Mouse (Mus musculus) midbrain, embryonic 12.5 days (tissue): ENCODE results near the gene Cdc5l. TPM values are rescaled to one million over a fixed set of nuclear protein-coding genes. Genes with fewer than 3 reads are reported as not detected.

Experiments used
- ATAC-seq: fragments of 200-750 bp; cut with Nextera tagmentation; 2 replicates; pipeline ENCODE4 v1.8.0; 2017; ENCODE audit warnings: low read depth, moderate TSS enrichment, moderate library complexity; ENCODE audit not compliant: low FRiP score
- H3K27ac ChIP-seq: fragments of 300-500 bp; sonication (generic); replicated peaks from 2 replicates; pipeline ENCODE4 v1.5.1; 2016; ENCODE audit warnings: mild to moderate bottlenecking
- H3K27me3 ChIP-seq: fragments of 300-500 bp; sonication (generic); 2 replicates; pipeline ENCODE4 v1.6.1; 2016; ENCODE audit warnings: mild to moderate bottlenecking
- H3K36me3 ChIP-seq: fragments of 300-500 bp; sonication (generic); 2 replicates; pipeline ENCODE4 v1.6.1; 2016
- H3K4me1 ChIP-seq: fragments of 300-500 bp; sonication (generic); 2 replicates; pipeline ENCODE4 v1.6.1; 2016
- H3K4me2 ChIP-seq: fragments of 300-500 bp; sonication (generic); replicated peaks from 2 replicates; pipeline ENCODE4 v1.6.1; 2016; ENCODE audit warnings: mild to moderate bottlenecking, moderate library complexity
- H3K4me3 ChIP-seq: fragments of 300-500 bp; sonication (generic); 2 replicates; pipeline ENCODE4 v1.5.1; 2016; ENCODE audit warnings: mild to moderate bottlenecking
- H3K9ac ChIP-seq: fragments of 300-500 bp; sonication (generic); replicated peaks from 2 replicates; pipeline ENCODE4 v1.6.1; 2016; ENCODE audit warnings: mild to moderate bottlenecking, moderate library complexity
- H3K9me3 ChIP-seq: fragments of 300-500 bp; sonication (generic); 2 replicates; pipeline ENCODE4 v1.6.1; 2016; ENCODE audit warnings: mild to moderate bottlenecking
- WGBS: fragments of 180-500 bp; shearing (Covaris S2); methylation state at CpG from one replicate; pipeline ENCODE4 v1.1.7; 2016; 5-methylcytosine and 5-hydroxymethylcytosine counted together
- polyA plus RNA-seq: library from polyadenylated mRNA; unstranded; fragments of >200 nt; fragmentation: Nextera tagmentation; extraction: Ambion mirVana; gene quantifications from 2 replicates; pipeline ENCODE4 v1.2.1, GENCODE M21; 2016

Gene Cdc5l
- polyA plus RNA-seq, result 74.2 and 76.4 TPM in 2 replicates

- WGBS, result under 1% methylated on average over 73 of the region's 73 CpGs
- Histone ChIP-seq H3K4me1 (peaks cover 20% of the 10 kb centered on the region), H3K36me3 (no peaks in the 10 kb centered on the region; the same call in 1 of the 2 replicates), H3K4me2 (peak within 1 kb of the TSS; percentile 94), H3K4me3 (peak within 1 kb of the TSS; percentile 92), H3K27me3 (no peaks in the 10 kb centered on the region), H3K9me3 (no peaks in the 10 kb centered on the region), H3K9ac (peak within 1 kb of the TSS; percentile 83), H3K27ac (peak within 1 kb of the TSS; percentile 95)
- peak; percentile 98 for ATAC-seq
Measured at GRCm38 (mm10) chr17:45433419-45434261, at the start of gene Cdc5l. Gene Cdc5l (minus strand): TSS chr17:45433737.

- ATAC-seq, result no peak
- Histone ChIP-seq H3K9ac (no peak overlapping the region), H3K36me3 (no peaks in the 10 kb centered on the region), H3K27ac (no peak overlapping the region), H3K4me3 (no peak overlapping the region), H3K4me1 (0 out of 2 replicates have a peak, but pooled peaks cover 7% of the 10 kb centered on the region), H3K4me2 (no peak overlapping the region), H3K9me3 (0 out of 2 replicates have a peak, but pooled peaks cover 9% of the 10 kb centered on the region), H3K27me3 (peaks cover 22% of the 10 kb centered on the region)
- 33% methylated on average over 2 of the region's 2 CpGs for WGBS
Measured at GRCm38 (mm10) chr17:45480429-45480828, 46.9 kb upstream of the Cdc5l start.

GRCm38 (mm10) chr17:45478234-45478825 is 44.8 kb upstream of the Cdc5l start:
- Histone ChIP-seq H3K4me2 (no peak overlapping the region), H3K27ac (no peak overlapping the region), H3K9me3 (0 out of 2 replicates have a peak, but pooled peaks cover 9% of the 10 kb centered on the region), H3K27me3 (peaks cover 30% of the 10 kb centered on the region), H3K9ac (no peak overlapping the region), H3K4me1 (peaks cover 16% of the 10 kb centered on the region; the same call in 1 of the 2 replicates), H3K36me3 (no peaks in the 10 kb centered on the region), H3K4me3 (no peak overlapping the region)
- 16% methylated on average over 12 of the region's 12 CpGs for WGBS
- ATAC-seq, result no peak

GRCm38 (mm10) chr17:45474669-45475465 is 41.3 kb upstream of the Cdc5l start, which contains the start of gene Spats1:
Gene Spats1 (minus strand): TSS chr17:45475415.
- peak; percentile 83 for ATAC-seq
- Histone ChIP-seq H3K27ac (no peak within 1 kb of the TSS; the same call in 1 of the 2 replicates), H3K4me2 (peak within 1 kb of the TSS; percentile 67), H3K4me1 (peaks cover 16% of the 10 kb centered on the region; the same call in 1 of the 2 replicates), H3K4me3 (peak within 1 kb of the TSS; percentile 45), H3K36me3 (no peaks in the 10 kb centered on the region), H3K9ac (peak within 1 kb of the TSS; percentile 50), H3K9me3 (no peaks in the 10 kb centered on the region), H3K27me3 (peaks cover 35% of the 10 kb centered on the region)
- WGBS, result 8% methylated on average over 30 of the region's 30 CpGs

GRCm38 (mm10) chr17:45474146-45474545 is 40.6 kb upstream of the Cdc5l start:
- peaks cover 16% of the 10 kb centered on the region; the same call in 1 of the 2 replicates for H3K4me1 ChIP-seq
- peak; percentile 29; the same call in 1 of the 2 replicates for ATAC-seq
- H3K4me2 ChIP-seq, result peak overlapping the region; percentile 67
- no peaks in the 10 kb centered on the region for H3K9me3 ChIP-seq
- WGBS, result 67% methylated on average over 8 of the region's 8 CpGs
- peaks cover 35% of the 10 kb centered on the region for H3K27me3 ChIP-seq
- H3K27ac ChIP-seq, result no peak overlapping the region
- 0 out of 2 replicates have a peak overlapping the region, but pooled peaks have one; percentile 50 for H3K9ac ChIP-seq
- no peaks in the 10 kb centered on the region for H3K36me3 ChIP-seq
- H3K4me3 ChIP-seq, result peak overlapping the region; percentile 45

- no peaks in the 10 kb centered on the region for H3K36me3 ChIP-seq
- H3K9me3 ChIP-seq, result no peaks in the 10 kb centered on the region
- H3K4me2 ChIP-seq, result no peak overlapping the region
- no peak overlapping the region for H3K4me3 ChIP-seq
- H3K27me3 ChIP-seq, result peaks cover 35% of the 10 kb centered on the region
- ATAC-seq, result no peak
- H3K27ac ChIP-seq, result no peak overlapping the region
- 79% methylated on average over 6 of the region's 6 CpGs for WGBS
- H3K9ac ChIP-seq, result no peak overlapping the region
- H3K4me1 ChIP-seq, result peaks cover 15% of the 10 kb centered on the region; the same call in 1 of the 2 replicates
Measured at GRCm38 (mm10) chr17:45473667-45474066, 40.1 kb upstream of the Cdc5l start.

GRCm38 (mm10) chr17:45470726-45471125 is 37.2 kb upstream of the Cdc5l start:
- no peaks in the 10 kb centered on the region; the same call in 1 of the 2 replicates for H3K9me3 ChIP-seq
- 85% methylated on average over 7 of the region's 7 CpGs for WGBS
- H3K4me1 ChIP-seq, result peaks cover 9% of the 10 kb centered on the region; the same call in 1 of the 2 replicates
- no peak overlapping the region for H3K27ac ChIP-seq
- no peak for ATAC-seq
- no peak overlapping the region for H3K4me3 ChIP-seq
- no peaks in the 10 kb centered on the region for H3K36me3 ChIP-seq
- peaks cover 15% of the 10 kb centered on the region for H3K27me3 ChIP-seq
- no peak overlapping the region for H3K9ac ChIP-seq
- H3K4me2 ChIP-seq, result no peak overlapping the region

GRCm38 (mm10) chr17:45468302-45468701 is 34.8 kb upstream of the Cdc5l start:
- no peak for ATAC-seq
- no peak overlapping the region for H3K9ac ChIP-seq
- WGBS, result 86% methylated on average over 5 of the region's 5 CpGs
- H3K9me3 ChIP-seq, result no peaks in the 10 kb centered on the region; the same call in 1 of the 2 replicates
- no peak overlapping the region for H3K27ac ChIP-seq
- no peak overlapping the region for H3K4me2 ChIP-seq
- peaks cover 5% of the 10 kb centered on the region for H3K27me3 ChIP-seq
- H3K36me3 ChIP-seq, result no peaks in the 10 kb centered on the region
- no peak overlapping the region for H3K4me3 ChIP-seq
- H3K4me1 ChIP-seq, result no peaks in the 10 kb centered on the region

- WGBS, result 61% methylated on average over 2 of the region's 2 CpGs
- ATAC-seq, result no peak
- Histone ChIP-seq H3K4me2 (no peak overlapping the region), H3K36me3 (no peaks in the 10 kb centered on the region), H3K9me3 (no peaks in the 10 kb centered on the region; the same call in 1 of the 2 replicates), H3K9ac (no peak overlapping the region), H3K27ac (no peak overlapping the region), H3K4me3 (no peak overlapping the region), H3K27me3 (no peaks in the 10 kb centered on the region), H3K4me1 (no peaks in the 10 kb centered on the region)
Measured at GRCm38 (mm10) chr17:45466701-45467100, 33.2 kb upstream of the Cdc5l start.

GRCm38 (mm10) chr17:45464255-45464654 is 30.7 kb upstream of the Cdc5l start:
- no peaks in the 10 kb centered on the region; the same call in 1 of the 2 replicates for H3K9me3 ChIP-seq
- no peak overlapping the region for H3K27ac ChIP-seq
- H3K36me3 ChIP-seq, result no peaks in the 10 kb centered on the region
- WGBS, result 92% methylated on average over 9 of the region's 9 CpGs
- no peak overlapping the region for H3K4me3 ChIP-seq
- H3K27me3 ChIP-seq, result no peaks in the 10 kb centered on the region
- H3K4me1 ChIP-seq, result no peaks in the 10 kb centered on the region
- H3K4me2 ChIP-seq, result no peak overlapping the region
- no peak for ATAC-seq
- no peak overlapping the region for H3K9ac ChIP-seq

- no peak for ATAC-seq
- Histone ChIP-seq H3K9me3 (no peaks in the 10 kb centered on the region; the same call in 1 of the 2 replicates), H3K27ac (no peak overlapping the region), H3K36me3 (no peaks in the 10 kb centered on the region), H3K9ac (no peak overlapping the region), H3K4me1 (no peaks in the 10 kb centered on the region; the same call in 1 of the 2 replicates), H3K4me3 (no peak overlapping the region), H3K4me2 (no peak overlapping the region), H3K27me3 (no peaks in the 10 kb centered on the region)
- 96% methylated on average over 4 of the region's 4 CpGs for WGBS
Measured at GRCm38 (mm10) chr17:45462506-45462905, 29.0 kb upstream of the Cdc5l start.
